Mouse (Mus musculus): ENCODE data around the gene Fas.
A peak's percentile ranks its signal among the peaks of the same experiment; 100 is the strongest.

The Fas gene

DNA sequence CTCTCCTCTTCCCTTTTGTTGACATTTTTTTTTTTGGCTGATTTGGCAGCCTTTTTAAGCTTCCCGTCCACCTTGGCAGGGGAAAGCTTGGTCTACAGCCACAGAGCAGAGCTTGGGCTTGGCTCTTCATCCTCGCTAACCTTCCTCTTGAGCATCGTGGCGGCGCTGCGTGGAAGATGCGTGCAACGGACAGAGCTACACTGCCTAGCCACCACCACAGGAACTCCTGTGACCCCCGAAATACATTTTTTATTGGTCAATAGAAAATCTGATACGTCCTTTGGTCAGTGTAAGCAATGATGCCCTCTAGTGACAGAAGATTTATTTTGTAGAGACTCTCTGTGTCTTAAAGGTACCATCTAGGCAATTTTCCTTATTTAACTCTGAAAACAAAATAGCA is 6.1 kb upstream of the Fas start:
- no peak for DNase-seq (ENCODE audit: low spot score)

DNA sequence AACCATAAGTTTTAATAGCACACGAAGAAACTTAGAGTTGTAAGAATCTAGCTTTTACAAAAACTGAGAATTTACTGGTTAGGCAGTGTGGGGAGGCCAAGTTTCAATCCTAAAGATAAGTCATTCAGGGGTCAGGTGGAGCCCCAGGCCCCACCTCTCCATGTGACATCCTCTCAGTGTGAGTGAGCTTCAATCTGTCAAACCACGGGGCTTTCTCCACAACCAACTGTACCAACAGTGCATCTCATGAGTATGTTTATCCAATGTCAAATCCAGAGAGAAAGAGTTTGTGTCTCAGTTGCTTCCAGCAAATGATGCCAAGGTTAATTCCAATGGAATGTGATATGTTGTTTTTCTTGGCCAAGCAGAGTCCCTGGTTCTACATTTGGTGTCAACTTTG is 5.6 kb upstream of the Fas start:
- no peak for DNase-seq (ENCODE audit: low spot score)

DNA sequence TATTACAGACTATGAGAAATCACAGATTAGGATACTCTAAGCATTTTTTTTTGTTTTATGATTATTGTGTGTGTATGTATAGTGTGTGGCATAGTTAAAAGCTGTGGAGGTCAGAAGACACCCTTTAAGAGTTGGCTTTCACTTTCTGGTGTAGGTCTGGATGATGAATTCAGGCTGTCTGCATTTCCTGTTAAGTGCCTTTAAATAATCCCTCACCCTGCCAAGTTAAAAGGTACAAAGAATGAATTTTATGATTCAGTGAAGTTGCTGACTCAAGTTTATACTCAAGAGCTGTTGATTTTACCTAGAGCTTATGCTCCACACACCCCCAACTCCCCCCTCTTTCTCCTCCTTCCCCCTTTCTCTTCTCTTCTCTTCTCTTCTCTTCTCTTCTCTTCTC is 3.2 kb upstream of the Fas start:
- DNase-seq (ENCODE audit: low spot score) = no peak

DNA sequence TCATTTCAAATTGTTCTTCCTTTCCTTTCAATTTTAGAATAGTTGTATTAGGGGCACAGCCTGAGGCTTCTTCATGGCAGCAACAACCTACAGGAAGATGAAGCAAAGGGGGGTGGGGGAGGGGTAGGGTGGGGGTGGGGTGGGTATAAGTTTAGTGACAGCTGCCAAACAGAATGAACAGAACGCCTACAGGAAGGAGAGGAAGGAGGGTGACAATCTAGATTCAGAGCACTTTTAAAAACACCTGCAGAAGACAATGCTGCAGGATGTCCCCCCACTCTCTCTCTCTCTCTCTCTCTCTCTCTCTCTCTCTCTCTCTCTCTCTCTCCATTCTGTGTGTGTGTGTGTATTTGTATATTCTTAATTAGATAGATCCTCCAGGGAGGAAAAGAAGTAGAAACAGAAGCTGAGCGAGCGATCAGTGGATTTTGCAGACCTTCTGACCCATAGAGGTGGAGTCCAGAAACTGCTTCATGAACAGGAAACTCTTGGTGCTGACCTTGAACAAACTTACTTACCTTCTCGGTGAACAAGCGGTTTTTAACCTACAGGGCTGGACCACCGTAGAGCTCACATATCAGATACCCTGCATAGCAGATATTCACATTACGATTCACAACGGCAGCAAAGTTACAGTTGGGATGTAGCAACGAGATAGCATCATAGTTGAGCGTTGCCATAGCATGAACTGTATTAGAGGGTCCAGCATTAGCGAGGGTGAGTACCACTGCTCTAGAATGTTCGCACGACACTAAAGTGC is 2.6 kb upstream of the Fas start:
- DNase-seq (ENCODE audit: low spot score) = no peak

GRCm38 (mm10) chr19:34288696-34289095 is 1.8 kb upstream of the Fas start:
- no peak for DNase-seq (ENCODE audit: low spot score)

GRCm38 (mm10) chr19:34290872-34291341 is 441 bp downstream of the Fas start:
- DNase-seq (ENCODE audit: low spot score) = no peak

GRCm38 (mm10) chr19:34291379-34291778 is 913 bp downstream of the Fas start:
- no peak for DNase-seq (ENCODE audit: low spot score)

- no peak for DNase-seq (ENCODE audit: low spot score)
Measured at GRCm38 (mm10) chr19:34291956-34292355, 1.5 kb downstream of the Fas start.

DNA sequence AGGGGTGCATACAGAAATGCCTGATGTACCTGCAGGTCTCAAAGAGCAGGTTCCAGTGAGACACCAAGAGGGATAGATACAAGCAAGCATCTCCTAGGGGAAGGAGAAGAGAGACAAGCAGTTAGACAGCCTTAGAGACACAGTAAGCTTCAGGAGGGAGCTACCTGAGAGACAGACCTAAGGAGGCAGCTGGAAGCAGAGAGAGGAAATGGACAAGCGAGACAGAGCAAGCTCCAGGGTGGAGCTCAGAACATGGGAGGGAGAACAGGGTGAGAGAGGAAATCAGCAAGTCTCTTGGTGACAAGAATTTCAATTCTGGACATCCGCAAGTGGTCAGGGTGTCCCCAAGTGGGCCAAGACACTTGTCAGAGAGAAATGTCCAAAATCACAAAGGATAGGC is 2.2 kb downstream of the Fas start:
- DNase-seq (ENCODE audit: low spot score) = no peak

- no peak for DNase-seq (ENCODE audit: low spot score)
Measured at GRCm38 (mm10) chr19:34293376-34293947, 3.0 kb downstream of the Fas start.

GRCm38 (mm10) chr19:34295442-34295841 is 5.0 kb downstream of the Fas start:
- no peak for DNase-seq (ENCODE audit: low spot score)

DNA sequence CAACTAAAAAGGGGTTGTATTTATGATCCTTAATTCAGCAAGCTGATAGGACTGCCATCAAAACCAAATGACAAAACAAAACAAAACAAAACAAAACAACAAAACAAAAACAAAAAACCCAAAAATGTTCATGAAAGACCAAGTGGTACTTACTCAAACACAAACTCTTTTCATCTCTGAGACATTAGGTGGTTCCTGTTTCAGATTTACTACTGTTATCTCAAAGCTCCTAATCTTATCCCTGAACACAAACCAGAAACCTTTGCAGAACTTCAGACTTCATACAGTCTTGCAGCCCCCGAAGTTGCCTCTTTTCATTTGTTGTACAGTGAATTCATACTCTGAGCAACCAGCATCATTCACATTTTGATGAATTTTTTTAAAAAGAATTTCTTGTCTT is 8.1 kb downstream of the Fas start:
- no peak for DNase-seq (ENCODE audit: low spot score)

- DNase-seq (ENCODE audit: low spot score) = peak; percentile 59
Measured at GRCm38 (mm10) chr19:34299229-34299628, 8.8 kb downstream of the Fas start.

DNA sequence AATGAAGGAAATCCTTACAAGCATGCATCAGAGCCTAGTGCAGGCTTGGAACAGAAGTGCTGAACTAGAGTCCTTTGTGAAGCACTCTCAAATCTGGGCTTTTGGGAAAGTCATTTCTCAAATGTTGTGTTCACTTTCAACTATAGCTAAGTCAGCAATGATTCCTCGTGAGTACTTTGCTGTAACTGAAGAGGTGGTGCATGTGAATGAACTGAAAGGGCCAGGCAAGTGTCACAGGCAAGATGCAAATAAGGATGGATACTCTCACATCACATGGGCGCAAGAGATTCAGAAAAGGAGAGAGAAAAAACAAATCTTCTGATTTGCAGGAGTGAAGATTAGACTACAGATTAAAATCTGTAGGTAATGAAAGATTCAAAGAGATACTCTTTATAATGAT is 10.0 kb downstream of the Fas start:
- DNase-seq (ENCODE audit: low spot score) = no peak

DNA sequence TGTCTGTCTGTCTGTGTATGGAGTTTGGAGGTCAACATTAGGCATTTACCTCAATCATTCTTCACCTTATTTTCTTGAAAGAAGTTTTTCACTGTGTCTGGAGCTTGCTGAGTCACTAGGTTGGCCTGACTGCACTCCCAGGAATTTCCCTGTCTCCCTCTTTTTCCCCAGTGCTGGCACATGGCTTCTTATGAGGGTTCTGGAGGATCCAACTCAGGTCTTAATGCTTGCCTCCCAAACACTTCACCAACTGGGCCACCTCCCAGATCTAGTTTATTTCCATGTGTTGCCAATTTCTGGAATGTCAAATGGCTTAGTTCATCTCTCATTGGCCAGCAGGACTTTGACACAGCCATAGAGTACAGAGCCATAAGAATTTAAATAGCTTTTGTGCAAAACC is 14.5 kb downstream of the Fas start:
- no peak for DNase-seq (ENCODE audit: low spot score)

DNA sequence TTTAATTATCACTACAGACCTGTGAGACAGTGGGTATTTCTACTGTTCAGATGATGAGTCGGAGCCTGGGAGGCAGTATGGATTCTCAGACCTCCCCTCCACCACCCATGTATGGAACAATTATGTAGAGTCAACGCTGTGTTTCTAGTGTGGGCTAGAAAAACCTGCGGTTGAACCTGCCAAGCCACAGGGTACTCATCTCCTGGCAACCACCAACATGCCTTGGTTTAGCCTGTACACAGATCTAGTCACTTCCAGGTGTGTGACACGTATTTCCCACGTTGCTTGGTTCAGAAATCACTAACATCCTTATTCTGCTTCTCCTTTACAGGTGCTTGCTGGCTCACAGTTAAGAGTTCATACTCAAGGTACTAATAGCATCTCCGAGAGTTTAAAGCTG is 16.3 kb downstream of the Fas start:
- peak; percentile 73 for DNase-seq (ENCODE audit: low spot score)

GRCm38 (mm10) chr19:34312151-34312728 is 21.8 kb downstream of the Fas start:
- no peak for DNase-seq (ENCODE audit: low spot score)

DNA sequence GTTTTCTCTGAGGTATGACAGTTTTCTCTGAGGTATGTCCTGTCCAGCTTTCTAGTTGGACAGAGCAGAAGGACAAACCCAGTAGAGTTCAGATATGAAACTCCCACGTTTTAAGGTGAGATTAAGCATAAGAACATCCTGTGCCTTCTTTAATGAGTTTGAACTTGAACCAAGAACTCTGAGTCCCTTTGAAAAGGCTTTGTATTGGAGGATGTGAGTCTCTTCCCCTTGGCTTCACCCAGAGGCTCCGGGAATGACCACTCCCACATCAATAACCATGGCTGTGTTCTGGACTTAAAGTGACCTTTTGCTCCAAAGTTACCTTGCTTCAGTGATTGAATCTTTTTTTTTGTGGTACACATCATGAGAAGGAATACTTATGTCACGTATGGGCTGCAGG is 37.6 kb downstream of the Fas start:
- no peak for DNase-seq (ENCODE audit: low spot score)

DNA sequence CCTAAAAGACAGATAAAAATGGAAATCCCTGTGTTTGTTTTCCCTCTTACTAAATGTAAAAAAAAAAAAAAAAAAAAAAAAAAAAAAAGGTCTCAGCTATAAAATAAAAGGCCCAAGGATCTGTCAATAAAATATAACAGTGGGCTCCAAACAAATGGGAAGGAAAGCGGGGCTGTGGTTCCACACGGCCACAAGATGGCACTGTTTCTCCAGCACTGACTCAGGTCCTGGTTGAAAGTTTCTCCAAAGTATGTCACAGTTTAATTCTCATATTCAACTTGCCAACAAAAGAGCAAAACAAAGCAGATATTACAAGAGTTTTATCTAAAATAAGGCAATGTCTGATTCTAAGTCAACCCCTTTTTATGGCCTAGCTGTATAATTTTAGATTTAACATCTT is 43.8 kb downstream of the Fas start:
- peak; percentile 52 for DNase-seq (ENCODE audit: low spot score)

- no peak for DNase-seq (ENCODE audit: low spot score)
Measured at GRCm38 (mm10) chr19:34344702-34345101, 54.2 kb downstream of the Fas start.

DNA sequence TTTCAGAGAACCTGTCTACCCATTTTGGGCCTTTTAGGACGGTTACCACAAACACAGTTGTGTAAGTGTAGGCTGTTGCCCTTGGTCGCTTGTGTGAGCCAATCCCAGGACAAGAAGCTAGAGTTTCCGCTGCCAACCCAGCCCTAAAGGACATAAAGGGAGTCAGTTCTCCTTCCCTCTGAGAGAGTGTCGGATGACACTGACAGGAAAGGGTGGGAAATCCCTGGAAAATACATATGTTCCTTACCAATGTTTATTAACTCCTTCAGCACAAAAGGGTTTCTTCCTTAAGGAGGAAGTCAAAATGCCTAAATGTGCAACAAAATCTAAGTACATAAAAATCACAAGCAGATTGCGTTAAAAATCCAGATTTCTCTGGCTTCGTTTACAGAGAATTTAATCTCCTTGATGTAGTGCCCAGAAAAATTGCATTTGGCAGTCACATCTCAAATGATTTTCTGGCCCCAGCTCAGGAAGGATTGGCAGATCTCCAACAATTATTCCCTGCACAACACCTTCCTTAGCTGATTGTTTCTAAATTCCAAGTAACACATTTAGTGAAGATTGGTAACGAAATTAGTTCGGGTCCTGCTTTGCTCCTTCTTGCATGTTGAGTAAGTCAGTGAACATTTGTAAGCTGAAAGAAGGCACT is 55.3 kb downstream of the Fas start:
- DNase-seq (ENCODE audit: low spot score) = no peak

DNA sequence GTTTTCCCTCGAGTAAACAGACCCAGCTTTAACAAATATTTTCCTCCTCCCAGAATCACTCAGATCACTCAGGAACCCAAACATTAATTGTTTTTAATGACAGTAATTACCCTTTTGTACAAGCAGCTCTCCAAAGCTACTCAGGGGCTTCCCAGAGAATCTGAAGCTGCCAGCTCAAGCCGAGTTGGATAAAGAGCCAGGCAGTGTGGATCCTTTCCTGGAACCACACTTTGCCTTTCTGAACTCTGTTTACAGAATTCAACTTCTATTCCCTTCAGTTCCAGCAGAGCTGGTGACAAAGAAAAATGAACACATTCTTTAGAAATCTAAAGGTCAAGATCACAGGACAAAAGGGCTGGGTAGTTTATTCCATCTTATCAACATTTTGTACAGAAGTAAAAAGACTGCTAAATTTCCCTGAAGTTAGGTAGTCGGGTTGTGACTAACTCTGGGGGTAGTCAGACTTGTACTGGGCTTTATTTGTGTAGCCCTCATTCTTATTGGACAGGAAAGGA is 62.9 kb downstream of the Fas start:
- no peak for DNase-seq (ENCODE audit: low spot score)

GRCm38 (mm10) chr19:34362639-34363038 is 72.2 kb downstream of the Fas start:
- DNase-seq (ENCODE audit: low spot score) = no peak
